Mouse (Mus musculus): ENCODE results near the gene Paqr6. TPM values are rescaled to one million over a fixed set of nuclear protein-coding genes. Genes with fewer than 3 reads are reported as not detected.
"Not testable (repeated sequence)": the region's sequence is repeated elsewhere in the genome, so short reads cannot be mapped to it uniquely, and the experiment has no call there.

Gene Paqr6
- total RNA-seq, 2 experiments from 2014 or later: 3.5 to 3.6 TPM

DNA sequence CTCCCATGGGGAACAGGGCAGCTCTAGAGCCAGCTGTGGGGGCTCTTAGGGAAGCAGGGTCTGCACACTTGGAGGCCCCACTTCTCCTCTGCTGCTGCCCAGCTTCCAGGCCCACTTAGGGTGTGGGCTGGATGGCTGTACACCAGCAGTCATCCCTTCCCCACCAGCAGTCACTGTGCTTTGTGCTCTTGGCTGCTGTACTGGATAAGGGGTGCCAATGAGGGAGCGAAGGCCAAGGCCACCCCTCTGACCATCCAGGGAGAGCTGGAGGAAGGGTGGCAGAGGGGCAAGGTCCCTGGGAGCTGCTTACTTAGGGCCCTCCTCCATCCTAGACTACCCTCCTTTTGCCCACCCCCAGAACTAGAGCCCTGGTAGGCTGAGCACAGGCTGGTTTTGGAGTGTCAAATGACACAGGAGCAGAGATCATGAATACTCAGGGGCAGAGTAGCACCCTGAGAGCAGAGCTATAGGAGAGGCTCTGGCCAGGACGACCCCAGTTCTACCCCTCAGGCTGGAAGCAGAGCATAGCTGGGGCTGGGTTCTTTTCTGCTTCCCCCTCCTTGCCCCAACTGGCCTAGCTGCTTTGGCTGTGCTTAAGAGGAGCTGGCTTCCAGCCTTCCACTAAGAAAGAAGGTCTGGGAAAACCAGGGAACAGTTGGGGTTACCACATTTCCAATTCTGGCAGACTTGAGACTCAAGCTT lies 2.6 kb upstream of the Paqr6 start:
- intact Hi-C loops (cut with DNase I): no loop called here
- DNase-seq (ENCODE audit: extremely low spot score in 1 of 2, low spot score in 2 of 2): no peak

DNA sequence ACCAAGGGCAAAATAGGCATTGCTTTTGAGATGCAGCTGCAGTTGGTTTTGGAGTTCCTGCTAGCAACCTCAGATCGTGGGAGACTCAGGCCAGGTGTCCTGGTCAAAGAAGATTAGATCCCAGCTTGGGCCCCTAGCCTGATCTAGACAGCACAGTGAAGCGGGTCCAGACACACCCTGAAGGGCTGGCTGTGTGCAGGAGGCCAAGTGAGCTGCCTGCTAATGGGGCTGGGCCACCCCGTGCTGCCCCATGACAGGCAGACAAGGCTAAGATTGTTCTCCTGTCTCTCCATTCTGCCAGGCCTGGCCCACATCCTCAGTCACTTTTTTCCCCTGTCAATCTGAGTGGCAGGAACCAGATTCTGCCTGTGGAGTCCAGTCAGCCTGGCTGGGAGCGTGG lies 684 bp upstream of the Paqr6 start:
- no peak for DNase-seq (ENCODE audit: extremely low spot score in 1 of 2, low spot score in 2 of 2)
- intact Hi-C loops (cut with DNase I): no loop called here

GRCm38 (mm10) chr3:88365705-88366361 lies 1.4 kb downstream of the Paqr6 start:
- no peak for DNase-seq (ENCODE audit: extremely low spot score in 1 of 2, low spot score in 2 of 2)
- intact Hi-C loops (cut with DNase I): no loop called here

DNA sequence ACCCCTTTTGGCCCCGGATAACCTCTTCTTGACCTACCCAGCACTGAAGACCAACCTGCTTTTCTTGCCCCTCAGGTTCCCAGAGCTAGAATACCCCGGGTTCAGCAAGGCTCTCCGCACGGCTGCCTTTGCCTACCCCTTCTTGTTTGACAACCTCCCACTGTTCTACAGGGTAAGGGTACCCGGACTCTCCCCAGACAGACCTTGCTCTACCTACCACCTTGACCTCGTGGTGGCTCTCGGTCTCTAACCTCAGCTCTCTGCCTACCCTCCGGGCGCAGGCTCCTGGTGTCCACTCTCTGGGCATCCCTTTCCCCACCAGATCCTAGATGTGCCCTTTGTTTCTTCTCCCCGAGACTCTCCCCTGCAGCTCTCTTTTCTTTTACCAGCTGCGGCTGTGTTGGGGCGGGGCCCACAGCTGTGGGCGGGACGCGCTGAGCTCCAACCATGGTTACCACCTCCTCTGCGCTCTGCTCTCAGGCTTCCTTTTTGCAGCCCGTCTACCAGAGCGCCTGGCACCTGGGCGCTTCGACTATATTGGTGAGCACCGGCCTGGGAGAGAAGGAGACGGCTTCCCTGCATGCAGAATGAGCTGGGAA lies 2.5 kb downstream of the Paqr6 start:
- intact Hi-C loops (cut with DNase I): not testable (repeated sequence)
- peak; percentile 31 to 60 for DNase-seq (ENCODE audit: extremely low spot score in 1 of 2, low spot score in 2 of 2)

DNA sequence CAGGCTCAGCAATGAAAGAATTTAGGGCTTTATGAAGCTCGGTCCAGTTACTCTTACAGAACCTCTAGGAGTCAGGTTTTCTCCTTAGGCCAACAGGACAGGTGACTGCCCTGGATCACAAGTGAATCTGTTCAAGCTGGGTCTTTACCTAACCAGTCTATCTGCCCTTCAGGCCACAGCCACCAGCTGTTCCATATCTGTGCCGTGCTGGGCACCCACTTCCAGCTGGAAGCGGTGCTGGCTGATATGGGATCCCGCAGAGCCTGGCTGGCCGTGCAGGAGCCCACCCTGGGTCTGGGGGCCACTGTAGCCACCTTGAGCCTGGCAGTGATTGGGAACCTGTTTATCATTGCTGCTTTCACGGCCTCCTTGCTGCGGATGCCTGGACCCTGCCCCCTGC lies 3.1 kb downstream of the Paqr6 start:
- DNase-seq (ENCODE audit: extremely low spot score in 1 of 2, low spot score in 2 of 2); intact Hi-C loops (cut with DNase I): not testable (repeated sequence)

DNA sequence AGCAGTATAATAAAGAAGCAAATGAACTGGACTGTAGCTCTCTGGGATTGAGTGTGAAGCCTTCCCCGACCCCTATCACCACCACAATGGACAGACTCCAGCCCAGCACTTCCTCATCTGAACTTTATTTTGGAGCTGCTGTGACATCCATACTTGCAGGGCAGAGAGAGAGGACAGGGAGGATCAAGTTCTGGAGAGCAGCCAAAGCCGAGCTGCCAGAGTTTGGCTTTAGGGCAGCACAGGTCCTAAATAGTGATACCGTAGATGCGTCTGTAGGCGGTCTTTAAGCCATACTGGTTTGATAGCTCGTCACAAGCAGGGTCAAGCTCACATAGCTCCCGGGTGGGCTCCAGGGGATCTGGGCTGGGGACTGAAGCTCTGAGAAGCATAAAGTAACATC lies 4.1 kb downstream of the Paqr6 start:
- DNase-seq (ENCODE audit: extremely low spot score in 1 of 2, low spot score in 2 of 2); intact Hi-C loops (cut with DNase I): not testable (repeated sequence)

DNA sequence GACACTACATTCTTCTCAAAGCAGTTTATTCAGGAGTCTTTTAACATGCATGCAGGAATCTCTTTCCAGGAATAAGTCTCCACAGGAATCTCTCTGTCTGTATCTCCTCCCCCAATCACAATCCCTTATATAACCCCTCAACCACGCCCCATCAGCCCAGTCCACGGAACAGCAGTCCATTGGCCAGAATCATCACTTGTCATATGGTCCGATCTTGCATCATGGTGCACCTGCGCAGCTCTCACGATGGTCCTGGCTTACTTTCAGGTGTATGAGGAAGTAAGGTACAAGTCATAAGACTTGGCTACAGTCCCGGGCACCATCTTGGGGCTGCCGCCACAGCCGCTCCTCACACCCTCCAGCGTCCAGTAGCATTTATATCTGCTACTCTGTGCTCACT lies 8.3 kb downstream of the Paqr6 start, which contains the start of gene Bglap3:
Gene Bglap3, minus strand, starts transcription at position 101 of the 400 bp plus-strand sequence.
- DNase-seq (ENCODE audit: extremely low spot score in 1 of 2, low spot score in 2 of 2); intact Hi-C loops (cut with DNase I): not testable (repeated sequence)

- DNase-seq (ENCODE audit: extremely low spot score in 1 of 2, low spot score in 2 of 2); intact Hi-C loops (cut with DNase I): not testable (repeated sequence)
These were observed 11.6 kb downstream of the Paqr6 start for GRCm38 (mm10) chr3:88375750-88376626.

- intact Hi-C loops (cut with DNase I); DNase-seq (ENCODE audit: extremely low spot score in 1 of 2, low spot score in 2 of 2): not testable (repeated sequence)
These were observed 12.3 kb downstream of the Paqr6 start for GRCm38 (mm10) chr3:88376644-88377043.

DNA sequence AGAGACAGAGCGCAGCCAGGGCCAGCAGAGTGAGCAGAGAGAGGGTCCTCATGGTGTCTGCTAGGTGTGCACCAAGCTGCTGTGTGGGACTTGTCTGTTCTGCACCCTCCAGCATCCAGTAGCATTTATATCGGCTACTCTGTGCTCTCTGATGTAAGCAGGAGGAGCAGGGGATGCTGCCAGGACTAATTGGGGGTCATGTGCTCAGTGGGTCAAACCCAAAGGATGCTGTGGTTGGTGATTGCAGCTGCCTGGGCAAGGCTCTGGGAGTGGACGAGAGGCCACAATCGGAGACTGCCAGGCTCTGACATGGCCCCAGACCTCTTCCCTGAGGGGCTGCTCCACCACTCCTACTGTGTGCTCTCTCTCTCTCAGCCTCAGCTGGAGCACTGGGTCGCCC lies 14.2 kb downstream of the Paqr6 start, which contains the start of gene Bglap2:
Gene Bglap2, minus strand, starts transcription at position 101 of the 400 bp plus-strand sequence.
- DNase-seq (ENCODE audit: extremely low spot score in 1 of 2, low spot score in 2 of 2); intact Hi-C loops (cut with DNase I): not testable (repeated sequence)

- intact Hi-C loops (cut with DNase I); DNase-seq (ENCODE audit: extremely low spot score in 1 of 2, low spot score in 2 of 2): not testable (repeated sequence)
These were observed 17.3 kb downstream of the Paqr6 start for GRCm38 (mm10) chr3:88381389-88382315.

DNA sequence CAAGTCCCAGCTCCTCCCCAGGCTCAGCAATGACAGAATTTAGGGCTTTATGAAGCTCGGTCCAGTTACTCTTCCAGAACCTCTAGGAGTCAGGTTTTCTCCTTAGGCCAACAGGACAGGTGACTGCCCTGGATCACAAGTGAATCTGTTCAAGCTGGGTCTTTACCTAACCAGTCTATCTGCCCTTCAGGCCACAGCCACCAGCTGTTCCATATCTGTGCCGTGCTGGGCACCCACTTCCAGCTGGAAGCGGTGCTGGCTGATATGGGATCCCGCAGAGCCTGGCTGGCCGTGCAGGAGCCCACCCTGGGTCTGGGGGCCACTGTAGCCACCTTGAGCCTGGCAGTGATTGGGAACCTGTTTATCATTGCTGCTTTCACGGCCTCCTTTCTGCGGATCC lies 18.0 kb downstream of the Paqr6 start:
- intact Hi-C loops (cut with DNase I); DNase-seq (ENCODE audit: extremely low spot score in 1 of 2, low spot score in 2 of 2): not testable (repeated sequence)

DNA sequence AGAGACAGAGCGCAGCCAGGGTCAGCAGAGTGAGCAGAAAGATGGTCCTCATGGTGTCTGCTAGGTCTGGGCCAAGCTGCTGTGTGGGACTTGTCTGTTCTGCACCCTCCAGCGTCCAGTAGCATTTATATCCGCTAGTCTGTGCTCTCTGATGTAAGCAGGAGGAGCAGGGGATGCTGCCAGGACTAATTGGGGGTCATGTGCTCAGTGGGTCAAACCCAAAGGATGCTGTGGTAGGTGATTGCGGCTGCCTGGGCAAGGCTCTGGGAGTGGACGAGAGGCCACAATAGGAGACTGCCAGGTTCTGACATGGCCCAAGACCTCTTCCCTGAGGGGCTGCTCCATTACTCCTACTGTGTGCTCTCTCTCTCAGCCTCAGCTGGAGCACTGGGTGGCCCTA lies 20.0 kb downstream of the Paqr6 start, which contains the start of gene Bglap:
Gene Bglap, minus strand, starts transcription at position 101 of the 400 bp plus-strand sequence.
- intact Hi-C loops (cut with DNase I): no loop called here
- DNase-seq (ENCODE audit: extremely low spot score in 1 of 2, low spot score in 2 of 2): no peak

GRCm38 (mm10) chr3:88393776-88394375 lies 29.5 kb downstream of the Paqr6 start:
- no peak for DNase-seq (ENCODE audit: extremely low spot score in 1 of 2, low spot score in 2 of 2)
- intact Hi-C loops (cut with DNase I): no loop called here

GRCm38 (mm10) chr3:88395288-88395687 lies 30.9 kb downstream of the Paqr6 start:
- no peak for DNase-seq (ENCODE audit: extremely low spot score in 1 of 2, low spot score in 2 of 2)
- intact Hi-C loops (cut with DNase I): no loop called here

GRCm38 (mm10) chr3:88395742-88396141 lies 31.4 kb downstream of the Paqr6 start:
- intact Hi-C loops (cut with DNase I): no loop called here
- DNase-seq (ENCODE audit: extremely low spot score in 1 of 2, low spot score in 2 of 2): no peak

DNA sequence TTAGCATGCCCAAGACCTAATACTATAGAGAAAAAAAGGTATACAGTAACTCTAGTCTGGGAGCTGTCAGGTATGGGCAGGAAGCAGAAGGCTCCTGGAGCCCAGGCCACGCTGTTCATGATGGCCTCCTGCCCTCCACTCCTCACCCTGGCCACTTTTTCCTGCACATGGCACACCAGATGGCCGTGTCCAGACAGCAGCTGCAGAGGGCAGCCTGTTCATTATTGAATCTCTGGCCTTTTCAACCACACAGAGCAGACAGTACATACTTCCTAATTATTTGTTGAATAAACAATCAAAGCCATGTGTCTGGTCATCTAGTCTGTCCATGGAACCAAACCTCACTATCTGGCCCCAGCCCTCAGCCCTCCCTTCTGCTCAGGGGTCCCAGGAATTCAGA lies 34.3 kb downstream of the Paqr6 start:
- DNase-seq (ENCODE audit: extremely low spot score in 1 of 2, low spot score in 2 of 2): no peak
- intact Hi-C loops (cut with DNase I): no loop called here

Measured in left cerebral cortex, postnatal 10 days (tissue).